Mouse (Mus musculus): ENCODE measurements around the gene Tmem104. TPM values are rescaled to one million over a fixed set of nuclear protein-coding genes. Genes with fewer than 3 reads are reported as not detected.

The Tmem104 gene
- polyA plus RNA-seq, 1 experiment, result 10.4 TPM

DNA sequence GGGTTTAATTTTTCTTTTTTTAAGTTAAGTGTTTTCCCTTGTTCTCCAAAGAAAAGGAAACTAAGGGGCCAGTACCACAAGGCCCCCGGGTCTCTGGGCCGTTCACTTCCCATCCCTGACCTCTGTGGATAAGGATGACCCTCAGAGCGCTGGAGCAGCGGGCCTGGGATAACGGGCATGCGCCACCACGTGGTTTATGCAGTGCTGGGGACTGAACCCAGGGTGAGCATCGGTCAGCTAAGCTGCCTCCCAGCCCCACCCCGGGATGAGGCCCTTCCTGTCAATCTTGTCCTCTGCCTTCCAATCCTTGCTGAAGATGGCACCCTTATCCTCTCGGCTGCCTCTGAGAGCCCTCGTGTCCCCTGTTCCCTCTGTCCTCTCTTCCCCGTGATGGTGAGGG is 40.4 kb downstream of the Tmem104 start:
- no peak for DNase-seq (ENCODE audit: extremely low spot score in 1 of 2, low spot score in 1 of 2)

DNA sequence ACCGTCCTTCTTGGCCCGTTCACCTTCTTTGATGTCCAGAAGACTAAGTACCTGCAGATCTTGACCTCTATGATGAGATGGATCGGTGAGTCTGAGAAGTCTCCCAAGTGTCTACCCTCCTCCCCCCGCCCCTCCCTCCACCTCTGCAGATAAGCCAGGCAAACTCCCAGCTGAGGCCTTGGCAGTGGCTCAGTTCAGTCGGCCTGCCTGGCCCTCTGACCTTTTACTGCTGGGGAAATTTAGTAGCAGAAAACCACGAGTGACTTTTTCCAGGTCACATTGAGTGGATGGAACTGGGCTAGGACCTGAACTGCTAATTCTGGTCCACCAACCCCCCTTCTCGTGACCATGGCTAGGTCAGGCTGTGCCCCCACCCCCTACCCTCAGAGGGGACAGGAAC is 41.1 kb downstream of the Tmem104 start:
- DNase-seq (ENCODE audit: extremely low spot score in 1 of 2, low spot score in 1 of 2), result no peak

DNA sequence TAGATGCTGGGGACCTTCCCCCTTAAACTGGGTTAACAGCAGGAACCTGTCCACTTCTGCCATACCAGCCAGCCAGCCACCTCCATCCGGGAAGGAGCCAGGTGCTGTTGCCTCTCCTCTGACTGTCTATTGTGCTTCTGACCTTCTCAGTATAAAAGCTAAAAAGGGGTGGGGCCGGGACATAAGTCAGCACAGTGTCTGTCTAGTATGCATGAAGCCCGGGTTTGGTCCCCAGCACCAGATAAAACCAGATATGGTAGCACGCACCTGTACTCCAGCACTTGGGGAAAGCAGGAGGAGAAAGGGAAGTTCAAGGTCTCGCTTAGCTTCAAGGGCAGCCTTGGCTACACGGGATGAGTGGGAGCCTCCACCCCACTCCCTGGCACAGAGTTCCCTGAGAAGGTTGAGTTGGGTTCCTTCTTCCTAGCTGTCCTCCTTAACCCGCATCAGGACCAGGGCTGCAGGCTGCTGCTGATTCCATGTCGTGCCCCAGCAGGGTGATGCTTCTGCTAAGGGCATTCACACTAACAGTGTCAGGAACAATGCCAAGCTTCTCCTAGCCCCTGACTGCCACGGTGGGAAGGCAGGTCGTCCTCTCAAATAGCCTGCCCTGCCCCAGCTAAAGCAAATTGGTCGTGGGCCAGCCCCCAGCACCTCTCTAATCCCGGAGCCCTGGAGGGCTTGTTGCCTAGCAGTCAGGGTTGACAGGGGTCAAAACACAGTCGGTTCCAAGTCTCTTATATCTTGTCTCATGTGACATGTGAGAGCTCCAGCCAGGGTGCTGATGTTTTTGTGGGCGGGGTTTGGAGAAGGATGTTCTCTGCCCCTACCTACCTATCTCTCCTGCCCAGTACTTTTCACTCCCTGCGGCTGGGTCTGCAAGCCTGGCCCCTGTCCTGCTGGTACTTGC is 42.0 kb downstream of the Tmem104 start:
- no peak for DNase-seq (ENCODE audit: extremely low spot score in 1 of 2, low spot score in 1 of 2)

DNA sequence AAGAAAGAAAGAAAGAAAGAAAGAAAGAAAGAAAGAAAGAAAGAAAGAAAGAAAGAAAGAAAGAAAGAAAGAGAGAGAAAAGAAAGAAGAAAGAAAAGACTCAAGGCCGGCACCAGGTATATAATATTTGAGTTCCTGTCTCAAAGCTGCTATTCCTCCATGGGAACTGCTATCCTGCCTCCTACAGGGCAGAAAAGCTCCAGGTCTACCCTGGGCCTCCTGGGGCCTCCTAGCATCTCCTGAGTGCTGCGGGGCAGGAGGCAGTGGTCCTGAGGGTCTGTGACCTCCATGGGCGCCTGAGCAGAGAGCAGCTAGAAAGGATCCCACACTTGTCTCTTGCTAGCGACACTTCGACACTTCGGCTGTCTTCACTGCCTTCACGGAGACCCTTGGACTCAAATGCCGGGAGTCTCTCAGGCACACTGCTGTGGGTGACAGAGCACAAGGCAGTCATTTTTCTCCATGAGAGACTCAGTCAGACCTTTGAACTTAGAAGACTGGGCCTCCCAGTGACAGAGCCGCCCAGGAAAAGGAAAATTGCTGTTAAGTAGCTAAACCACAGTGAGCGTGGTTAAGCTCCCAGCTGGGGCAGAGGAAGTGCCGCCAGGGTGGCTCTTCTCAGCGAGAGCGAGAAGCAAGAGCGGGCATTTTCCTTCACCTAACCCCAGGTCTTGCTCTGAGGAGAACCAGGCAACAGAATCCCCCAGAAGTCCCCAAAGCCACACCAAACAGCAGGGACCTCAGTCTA is 44.1 kb downstream of the Tmem104 start:
- DNase-seq (ENCODE audit: extremely low spot score in 1 of 2, low spot score in 1 of 2), result no peak

DNA sequence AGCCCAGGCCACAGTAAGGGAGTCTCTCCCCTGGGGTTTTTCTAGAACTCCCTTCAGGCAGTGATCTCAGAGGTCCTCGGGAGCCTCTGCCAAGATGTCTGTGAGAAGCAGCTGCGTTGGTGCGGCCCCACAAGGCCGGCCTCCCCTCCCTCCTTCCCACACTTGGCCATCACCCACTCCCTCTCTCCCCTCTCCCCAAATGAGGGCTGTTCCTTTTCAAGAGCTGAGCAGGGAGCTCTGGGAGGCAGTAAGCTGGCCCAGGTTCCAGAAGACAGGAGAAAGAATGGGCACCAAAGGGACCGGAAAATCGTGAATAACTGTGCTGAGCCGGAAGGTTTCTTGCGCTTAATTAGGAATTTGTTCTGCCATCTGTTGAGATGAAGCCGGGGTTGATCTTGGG is 44.6 kb downstream of the Tmem104 start:
- DNase-seq (ENCODE audit: extremely low spot score in 1 of 2, low spot score in 1 of 2), result no peak

DNA sequence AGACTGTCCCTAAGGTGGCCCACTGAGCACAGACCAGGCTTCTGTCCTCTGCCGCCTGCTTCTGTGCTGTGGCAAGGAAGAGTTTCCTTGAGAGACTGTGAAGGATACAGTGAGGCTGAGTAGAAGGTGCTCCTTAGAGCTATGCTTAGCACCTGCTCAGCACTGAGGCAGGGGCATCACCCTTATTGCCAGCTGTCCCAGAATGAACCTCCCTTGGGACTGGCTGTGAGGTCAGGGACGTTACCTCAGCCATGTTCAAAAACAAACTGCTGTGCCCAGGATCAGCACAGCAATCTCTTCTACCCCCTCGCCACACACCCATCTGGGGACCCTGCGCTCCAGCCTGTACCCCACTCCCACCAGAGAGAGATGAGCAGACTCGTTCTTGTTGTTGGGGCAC is 45.6 kb downstream of the Tmem104 start:
- no peak for DNase-seq (ENCODE audit: extremely low spot score in 1 of 2, low spot score in 1 of 2)

DNA sequence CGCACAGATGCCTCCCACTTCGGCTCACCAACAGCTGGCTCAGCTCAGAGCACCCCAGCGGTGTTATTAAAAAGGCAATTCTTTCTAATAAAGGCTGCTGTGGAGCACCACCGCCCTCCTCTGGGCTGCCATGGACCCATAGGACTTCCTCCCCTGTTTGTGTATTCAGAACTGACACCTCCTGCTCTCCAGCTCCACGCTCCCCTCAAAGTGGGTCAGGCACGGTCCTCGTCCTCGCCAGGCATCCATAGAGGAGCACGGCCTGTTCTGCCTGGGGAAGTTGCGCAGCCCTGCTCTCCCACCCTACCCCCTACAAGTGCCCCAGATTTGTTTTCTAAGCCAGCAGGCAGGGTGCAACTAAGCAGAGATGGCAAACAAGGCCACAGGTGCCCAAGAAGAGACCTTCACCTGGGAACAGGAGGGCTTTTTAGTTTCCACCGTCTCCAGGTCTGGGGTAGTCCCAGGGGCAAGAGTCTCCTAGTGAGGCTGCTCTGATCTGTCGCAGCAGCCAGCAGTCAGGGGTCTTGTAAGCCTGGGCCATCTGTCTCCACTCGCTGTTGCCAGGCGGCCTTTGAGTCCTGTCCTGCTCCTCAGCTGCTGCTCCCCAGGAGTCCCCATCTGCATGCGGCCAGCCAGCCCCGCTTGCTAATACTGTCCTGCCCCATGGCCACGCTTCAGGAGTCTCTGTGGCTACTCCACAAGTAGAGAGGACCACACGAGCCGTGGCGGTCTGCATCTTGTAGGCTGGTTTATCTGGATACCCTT is 46.4 kb downstream of the Tmem104 start:
- DNase-seq (ENCODE audit: extremely low spot score in 1 of 2, low spot score in 1 of 2), result peak; percentile 34 to 52

DNA sequence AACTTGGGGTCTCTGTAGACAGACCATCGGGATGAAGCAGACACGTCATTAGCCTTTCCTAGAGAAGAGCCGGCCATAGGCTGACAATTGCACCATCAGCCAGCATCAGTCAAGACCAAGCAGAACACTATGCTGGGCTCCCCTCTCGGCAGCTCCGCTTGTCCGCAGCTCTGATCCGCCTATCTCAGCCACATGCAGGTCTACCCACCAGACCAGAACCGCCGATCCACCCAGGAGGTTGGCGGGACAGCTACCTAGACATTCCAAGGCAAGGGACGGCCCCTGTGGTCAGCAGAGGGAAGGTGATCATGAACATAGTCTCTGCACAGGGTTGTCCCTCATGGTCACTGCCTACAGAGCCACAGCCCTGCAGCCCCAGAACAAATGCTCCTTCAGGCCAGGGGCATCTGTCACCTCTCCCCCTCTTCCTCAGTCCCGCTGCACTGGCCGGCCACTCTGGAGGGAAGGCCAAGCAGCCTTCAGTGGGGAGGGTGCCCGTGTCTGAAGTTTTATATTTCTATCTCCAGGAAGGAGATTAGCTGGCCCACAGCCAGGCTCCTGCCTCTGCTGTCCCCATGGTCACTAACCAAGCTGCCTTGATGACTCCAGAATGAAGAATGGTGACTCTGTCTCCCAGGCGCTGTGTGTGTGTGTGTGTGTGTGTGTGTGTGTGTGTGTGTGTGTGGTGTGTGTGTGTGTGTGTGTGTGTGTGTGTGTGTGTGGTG is 47.2 kb downstream of the Tmem104 start:
- no peak for DNase-seq (ENCODE audit: extremely low spot score in 1 of 2, low spot score in 1 of 2)

DNA sequence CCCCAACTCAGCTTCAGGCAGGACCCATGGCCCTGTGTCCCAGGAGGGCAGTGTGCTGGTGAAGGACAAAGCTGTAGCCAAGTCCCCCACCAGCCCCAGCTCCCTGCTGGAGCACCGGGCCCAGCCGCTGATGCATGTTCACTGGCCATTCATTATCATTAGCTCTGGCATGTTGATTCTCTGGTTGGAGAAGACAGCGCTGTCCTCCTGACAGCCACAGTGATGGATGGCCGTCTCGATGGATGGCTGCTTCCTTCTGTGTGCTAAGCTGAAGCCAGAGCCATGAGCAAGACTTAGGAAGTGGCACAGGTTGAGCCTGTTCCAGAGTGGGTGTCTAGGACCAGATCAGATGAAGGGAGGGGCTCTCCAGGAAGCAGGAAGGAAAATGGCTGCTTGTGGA is 49.3 kb downstream of the Tmem104 start:
- no peak for DNase-seq (ENCODE audit: extremely low spot score in 1 of 2, low spot score in 1 of 2)

DNA sequence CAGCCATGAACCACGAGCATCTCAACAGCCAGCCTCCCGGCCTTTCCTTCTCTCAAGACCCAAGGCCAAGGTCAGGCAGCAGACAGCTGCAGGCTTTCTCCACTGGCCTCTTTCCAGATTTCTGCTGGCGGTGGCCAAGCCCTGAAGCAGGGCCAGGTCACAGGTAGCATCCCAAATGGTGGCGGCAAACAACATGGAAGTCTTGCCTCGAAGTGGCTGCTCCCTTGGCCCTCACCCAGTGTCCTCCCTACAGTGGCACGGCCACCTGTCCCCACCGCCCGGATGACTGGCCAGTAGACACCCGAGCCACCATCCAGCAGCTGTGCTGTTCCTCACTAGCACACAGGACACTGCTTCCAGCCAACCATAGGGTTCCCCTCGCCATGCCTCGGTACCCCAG is 54.1 kb downstream of the Tmem104 start:
- no peak for DNase-seq (ENCODE audit: extremely low spot score in 1 of 2, low spot score in 1 of 2)

DNA sequence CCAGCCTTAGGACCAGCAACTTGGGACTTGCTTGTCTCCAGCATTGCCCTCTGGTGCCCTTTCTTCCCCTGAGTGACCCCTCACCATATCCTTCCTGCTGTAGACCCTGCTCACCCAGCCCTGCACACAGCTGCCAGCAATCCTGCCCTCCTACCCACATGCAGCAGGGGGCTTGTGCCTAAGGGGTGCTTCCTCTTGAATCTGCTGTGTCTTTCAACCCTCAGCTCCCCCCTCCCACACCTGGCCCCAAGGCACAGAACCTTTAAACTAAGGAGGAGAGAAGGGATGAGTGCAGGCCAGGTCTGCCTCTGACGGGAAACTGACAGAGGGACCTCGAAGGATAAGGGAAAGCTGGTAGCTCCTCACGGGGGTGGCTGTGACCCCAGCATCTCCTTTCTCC is 55.5 kb downstream of the Tmem104 start:
- no peak for DNase-seq (ENCODE audit: extremely low spot score in 1 of 2, low spot score in 1 of 2)

DNA sequence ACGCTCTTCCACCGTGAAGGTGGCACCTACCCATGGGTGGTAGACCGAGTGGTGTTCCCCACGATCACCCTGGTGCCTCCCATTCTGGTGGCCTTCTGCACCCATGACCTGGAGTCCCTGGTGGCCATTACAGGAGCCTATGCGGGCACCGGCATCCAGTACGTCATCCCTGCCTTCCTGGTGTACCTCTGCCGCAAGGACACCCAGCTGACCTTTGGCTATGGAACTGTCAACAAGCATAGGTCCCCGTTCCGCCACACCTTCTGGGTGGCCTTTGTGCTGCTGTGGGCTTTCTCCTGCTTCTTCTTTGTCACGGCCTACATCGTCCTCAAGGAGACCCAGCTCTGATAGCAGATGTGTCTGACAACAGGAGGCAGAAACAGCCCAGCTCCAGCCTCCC is 56.5 kb downstream of the Tmem104 start:
- DNase-seq (ENCODE audit: extremely low spot score in 1 of 2, low spot score in 1 of 2), result no peak

DNA sequence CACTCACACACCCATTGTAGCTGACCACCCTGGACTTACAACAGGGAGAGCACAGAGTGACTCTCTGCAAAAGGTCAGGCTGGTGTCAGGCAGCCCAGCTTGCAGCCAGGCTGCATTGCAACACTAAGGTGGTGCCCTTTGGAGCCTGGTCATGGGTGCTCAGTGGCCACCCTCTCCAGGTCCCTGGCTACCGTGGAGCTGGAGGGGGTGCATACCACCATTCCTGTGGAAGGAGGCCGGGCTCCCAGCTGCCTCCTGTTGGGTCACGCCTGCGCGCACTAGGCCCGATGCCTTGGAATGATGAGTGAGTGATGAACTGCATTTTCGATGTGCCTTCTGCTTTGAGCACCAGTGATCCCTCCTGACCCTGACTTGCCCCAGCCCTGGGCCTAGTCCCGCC is 57.6 kb downstream of the Tmem104 start:
- no peak for DNase-seq (ENCODE audit: extremely low spot score in 1 of 2, low spot score in 1 of 2)

DNA sequence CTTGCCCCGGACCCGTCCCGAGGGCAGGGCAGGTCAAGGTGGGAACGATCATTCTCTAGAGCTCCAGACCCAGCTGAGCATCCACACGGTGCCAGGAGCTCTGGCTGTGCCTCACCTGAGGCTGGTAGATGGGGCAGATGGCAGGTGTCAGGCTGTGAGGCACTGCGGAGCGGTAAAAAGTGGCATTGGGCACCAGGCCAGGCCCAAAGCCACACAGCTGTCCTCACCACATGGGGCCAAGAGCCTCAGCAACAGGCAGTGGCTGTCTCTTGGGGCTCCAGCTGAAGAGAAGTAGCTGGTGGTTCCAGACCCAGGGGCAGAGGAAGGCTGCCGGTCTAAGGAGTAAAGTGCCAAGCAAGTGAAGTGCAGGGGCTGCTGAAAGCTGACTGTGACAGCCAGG is 59.1 kb downstream of the Tmem104 start:
- no peak for DNase-seq (ENCODE audit: extremely low spot score in 1 of 2, low spot score in 1 of 2)

DNA sequence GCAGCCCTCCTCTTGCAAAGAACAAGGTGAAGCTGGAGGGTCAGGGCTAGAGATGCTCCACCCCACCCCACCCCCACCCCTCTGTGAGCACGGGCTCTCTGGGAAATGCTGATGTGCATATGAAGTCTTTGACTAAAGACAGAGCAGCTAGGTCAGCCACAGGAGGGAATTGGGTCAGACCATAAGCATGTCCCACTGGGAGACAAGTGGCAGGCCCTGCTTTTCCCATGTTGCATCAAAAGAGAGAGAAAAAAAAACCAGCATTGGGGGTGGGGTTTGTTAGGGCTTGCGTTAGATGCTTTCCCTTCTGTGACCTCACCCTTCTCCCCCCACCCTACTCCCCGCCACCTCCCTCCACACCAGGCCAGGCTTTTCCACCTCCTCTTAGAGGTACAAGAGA is 60.0 kb downstream of the Tmem104 start:
- DNase-seq (ENCODE audit: extremely low spot score in 1 of 2, low spot score in 1 of 2), result no peak

DNA sequence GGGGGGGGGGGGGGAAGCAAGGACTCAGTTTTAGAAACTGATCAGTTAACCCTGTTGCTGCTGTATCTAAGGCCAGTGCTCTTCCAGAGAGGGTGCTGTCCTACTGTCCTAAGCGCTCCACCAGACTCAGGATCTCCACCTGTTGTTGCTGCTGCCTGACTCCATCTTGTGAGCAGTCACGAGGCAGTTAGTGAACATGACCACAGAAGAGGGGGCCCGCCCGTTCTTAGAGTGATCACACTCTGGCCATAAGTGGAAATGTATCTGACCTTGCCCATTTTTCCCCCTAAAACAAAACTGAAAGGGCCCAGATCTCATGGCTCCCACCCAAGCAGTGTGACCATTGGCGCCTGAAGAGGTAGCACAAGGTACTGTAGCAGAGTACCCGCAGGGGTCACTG is 60.7 kb downstream of the Tmem104 start:
- DNase-seq (ENCODE audit: extremely low spot score in 1 of 2, low spot score in 1 of 2), result no peak

DNA sequence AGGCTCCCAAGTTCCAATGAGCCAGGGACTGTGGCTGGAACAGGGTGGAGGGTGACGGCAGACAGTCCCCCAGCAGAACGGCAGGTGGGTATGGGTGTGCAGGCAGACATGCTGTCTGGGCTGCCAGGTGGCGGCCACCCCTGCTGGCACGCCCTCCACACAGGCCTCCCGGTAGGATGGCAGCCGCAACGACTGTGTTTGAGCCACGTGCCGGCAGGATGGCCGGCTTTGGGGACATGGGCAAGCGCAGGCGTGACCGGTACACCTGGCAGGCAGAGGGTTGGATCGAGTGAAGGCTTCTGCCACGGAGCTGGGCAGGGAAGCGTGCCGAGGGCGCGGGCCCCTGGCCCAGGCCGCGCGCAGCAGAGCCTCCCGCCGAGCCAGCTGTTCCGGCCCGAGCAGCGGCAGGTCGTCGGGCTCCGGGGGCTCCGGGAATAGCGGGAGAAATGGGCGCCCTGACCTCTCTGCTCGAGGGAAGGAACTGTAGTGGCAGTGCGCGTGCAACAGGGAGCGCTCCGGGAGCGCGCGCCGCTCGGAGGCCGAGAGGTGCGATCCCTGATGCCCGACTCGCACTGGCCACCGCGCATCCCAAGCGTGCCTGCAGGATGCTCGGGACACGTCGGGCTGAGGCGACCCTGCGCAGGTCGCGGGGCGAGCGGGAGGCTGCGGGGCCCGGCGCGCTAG is 62.6 kb downstream of the Tmem104 start:
- no peak for DNase-seq (ENCODE audit: extremely low spot score in 1 of 2, low spot score in 1 of 2)

DNA sequence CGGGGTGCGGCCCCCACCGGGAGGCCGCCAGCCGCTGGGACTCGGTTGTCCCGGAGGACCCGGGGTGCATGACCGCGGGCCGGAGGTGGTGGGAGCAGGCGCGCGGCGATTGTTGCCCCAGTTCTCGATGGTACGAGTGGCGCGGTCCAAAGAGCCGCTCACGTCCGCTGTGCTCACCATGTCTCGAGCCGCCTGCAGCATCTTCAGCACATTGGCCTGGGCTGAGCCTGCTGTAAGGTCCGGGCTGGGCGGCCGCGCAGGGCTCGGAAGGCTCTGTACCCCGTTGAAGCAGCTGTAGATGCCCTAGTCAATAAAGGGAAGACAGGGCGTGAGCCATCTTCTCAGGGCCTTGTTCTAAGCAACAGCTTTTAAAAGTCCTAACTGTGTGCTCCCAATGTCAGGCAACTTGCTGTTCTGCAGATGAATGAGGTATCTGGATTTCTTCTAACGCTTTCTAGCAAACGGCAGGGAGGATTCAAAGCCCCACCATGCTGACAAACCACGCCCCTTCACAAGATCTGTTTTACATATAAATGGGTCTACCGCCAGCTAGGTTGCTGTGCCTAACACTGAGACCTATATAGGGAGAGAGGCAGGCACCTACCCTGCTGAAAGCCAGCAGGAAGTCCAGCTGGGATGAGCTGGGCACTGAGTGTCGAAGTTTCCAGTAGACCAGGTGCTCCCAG is 63.3 kb downstream of the Tmem104 start:
- no peak for DNase-seq (ENCODE audit: extremely low spot score in 1 of 2, low spot score in 1 of 2)

DNA sequence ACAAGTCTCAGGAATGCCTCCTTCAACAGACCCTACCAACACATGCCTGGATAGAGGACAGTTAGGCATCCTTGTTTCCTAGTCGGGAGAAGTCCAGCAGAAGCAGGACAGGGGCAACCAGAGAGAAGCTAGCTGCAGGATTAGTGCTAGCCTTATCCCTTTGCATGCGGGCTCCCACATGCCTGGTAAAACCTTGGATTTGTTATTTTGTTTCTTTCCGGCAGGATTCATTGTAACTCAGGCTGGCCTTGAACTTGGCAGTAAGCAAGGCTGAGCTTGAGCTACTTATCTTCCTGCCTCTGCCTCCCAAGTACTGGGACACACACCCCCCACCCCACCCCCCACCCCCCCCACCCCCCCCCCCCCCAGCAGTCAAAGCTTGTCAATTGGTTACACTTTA is 64.0 kb downstream of the Tmem104 start:
- no peak for DNase-seq (ENCODE audit: extremely low spot score in 1 of 2, low spot score in 1 of 2)
